Mouse (Mus musculus): Measurements from ENCODE around the gene H2-Q2.
"Not testable (repeated sequence)": the region's sequence is repeated elsewhere in the genome, so short reads cannot be mapped to it uniquely, and the experiment has no call there.

H2-Q2 gene

DNA sequence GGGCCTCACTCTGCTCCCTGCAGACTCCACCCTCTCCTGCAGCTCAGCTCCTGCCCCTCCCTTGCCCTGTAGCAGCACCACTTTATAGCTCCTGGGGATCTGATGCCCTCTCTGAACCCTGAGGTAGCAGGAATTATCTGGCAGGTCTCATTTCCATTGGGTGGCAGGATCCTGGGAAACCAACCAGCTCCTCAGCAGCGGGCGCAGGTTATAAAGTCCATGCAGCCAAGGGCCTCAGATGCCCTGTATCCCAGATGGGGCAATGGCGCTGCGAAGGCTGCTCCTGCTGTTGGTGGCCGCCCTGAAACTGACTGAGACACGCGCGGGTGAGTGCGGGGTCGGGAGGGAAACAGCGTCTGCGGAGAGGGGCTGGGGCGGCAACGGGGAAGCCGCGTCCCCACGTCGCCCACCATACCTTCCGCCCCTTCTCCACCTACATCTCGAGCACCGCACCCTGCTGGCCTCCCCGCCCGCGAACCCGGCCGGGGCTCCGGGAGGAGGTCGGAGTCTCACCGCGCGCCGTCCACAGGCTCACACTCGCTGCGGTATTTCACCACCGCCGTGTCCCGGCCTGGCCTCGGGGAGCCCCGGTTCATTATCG lies at the start of gene H2-Q2:
Gene H2-Q2 (plus strand): TSS at position 172 of the 601 bp plus-strand sequence.
- no peak for DNase-seq (ENCODE audit: low spot score)

DNA sequence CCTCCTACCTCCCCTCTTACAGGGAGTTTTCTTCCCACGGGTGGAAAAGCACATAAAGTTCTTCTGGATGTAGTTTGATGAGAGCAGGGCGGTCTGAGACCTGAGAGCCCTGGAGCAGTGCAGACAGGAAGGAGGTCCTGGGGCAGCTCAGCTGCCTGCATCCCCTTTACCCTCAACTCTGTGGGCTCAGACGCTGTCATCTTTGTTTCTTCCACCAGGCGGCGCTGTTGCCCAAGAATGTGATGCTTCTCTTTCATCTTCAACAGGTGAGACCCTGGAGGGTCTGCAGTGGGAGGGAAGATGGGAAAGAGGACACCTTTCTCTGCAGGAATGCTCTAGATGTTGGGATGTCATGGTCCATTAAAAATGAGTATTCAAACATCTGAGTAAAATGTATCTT lies 46.2 kb upstream of the H2-Q2 start:
- not testable (repeated sequence) for DNase-seq (ENCODE audit: low spot score)

DNA sequence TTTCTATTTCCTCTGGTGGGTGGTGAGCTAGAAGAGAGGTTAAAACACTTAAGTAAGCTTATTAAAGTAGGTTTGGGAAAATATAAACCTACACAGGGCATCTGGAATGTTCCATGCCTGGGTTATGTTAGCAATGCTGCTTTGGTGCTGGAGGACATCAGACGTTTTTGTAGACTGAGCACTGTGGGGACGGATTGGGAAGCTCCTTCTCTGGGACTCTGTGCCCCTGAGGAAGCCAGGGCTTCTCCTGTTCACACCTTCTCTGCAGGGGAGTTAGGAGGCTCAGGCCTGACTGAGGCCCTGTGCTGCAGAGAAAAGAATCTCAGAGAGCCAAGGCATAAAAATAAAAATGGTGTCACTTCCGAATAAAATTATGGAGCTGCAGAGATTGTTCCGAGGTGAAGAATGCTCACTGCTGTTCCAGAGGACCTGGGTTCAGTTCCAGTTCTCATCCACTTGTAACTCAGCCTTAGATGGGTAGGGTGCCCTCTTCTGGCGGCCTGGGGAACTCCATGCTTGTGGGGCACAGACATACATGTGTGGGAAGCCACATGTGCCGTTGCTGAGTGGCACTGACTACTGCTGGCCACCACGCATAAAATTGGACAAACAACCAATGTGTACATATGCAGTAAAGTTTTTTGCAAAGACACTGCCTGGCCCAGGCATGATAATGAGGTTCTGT lies 41.6 kb upstream of the H2-Q2 start:
- DNase-seq (ENCODE audit: low spot score): not testable (repeated sequence)

DNA sequence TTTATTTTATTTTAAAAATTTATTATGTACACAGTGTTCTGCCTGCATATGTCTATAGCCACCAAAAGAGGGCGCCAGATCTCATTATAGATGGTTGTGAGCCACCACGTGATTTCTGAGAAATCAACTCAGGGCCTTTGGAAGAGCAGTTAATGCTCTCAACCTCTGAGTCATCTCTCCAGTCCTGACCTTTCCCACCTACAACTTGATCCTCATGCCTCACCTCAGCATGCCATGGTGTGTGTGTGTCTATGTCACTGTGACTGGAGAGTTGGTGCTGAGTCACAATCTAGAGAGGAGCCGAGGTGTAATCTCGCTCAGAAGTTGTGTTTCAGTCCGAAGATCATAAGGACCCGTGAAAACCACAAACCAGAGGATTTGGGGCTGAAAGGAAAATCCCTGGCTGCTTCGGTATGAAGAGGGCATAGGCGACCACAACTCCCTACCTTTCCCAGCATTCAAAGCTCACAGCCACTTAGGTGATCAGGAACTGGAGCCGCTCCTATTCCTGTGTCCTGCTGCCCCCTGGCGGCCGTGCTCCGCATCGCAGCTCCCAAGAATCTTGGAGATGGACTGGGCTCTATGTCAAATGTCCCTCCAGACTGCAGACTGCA lies 40.3 kb upstream of the H2-Q2 start:
- DNase-seq (ENCODE audit: low spot score): peak; percentile 53

DNA sequence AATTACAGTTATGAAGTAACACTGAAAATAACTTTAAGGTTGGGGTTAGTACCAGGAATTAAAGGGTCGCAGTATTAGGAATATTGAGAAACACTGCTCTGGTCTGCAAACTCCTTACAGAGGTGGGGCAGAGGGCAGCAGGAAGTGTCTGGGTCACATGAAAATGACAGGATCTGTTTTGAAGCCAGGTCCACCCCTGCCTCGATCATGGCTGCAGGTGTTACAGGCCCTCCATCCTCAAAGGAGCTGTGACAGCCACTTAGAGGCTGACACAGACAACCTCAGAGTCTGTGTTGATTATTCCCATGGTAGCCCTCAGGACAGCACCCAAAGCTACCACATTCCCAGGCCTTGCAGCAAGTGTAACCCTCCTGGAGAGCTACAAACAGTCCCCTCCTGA lies 38.8 kb upstream of the H2-Q2 start:
- no peak for DNase-seq (ENCODE audit: low spot score)

DNA sequence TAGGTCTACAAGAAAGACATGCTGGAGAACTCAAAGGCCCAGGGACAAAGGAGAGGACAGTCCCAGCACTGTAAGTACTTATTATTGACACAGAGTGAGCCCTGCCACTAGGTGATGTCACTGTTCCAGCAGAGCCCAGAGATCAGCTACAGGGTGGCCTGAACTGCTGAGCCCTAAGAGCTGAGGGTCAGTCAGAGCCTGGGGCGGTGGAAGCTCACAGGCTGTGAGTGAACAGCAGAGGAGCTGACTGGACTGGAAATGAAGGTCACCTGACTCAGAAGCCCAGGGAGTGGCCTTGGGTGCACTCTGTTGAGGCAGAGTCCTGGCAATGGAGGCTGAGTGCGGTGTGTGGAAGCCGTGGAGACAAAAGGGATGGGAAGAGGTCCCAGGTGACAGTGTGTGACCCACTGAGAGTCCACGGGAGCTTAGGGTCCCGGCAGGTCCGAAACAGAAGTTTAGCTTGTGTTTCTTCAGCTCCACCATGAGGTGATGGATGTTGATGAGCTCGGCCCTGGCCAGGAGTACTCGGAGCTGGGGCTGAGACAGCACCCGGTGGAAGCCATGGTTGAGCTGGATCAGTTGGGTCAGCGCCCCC lies 38.2 kb upstream of the H2-Q2 start:
- DNase-seq (ENCODE audit: low spot score): no peak

DNA sequence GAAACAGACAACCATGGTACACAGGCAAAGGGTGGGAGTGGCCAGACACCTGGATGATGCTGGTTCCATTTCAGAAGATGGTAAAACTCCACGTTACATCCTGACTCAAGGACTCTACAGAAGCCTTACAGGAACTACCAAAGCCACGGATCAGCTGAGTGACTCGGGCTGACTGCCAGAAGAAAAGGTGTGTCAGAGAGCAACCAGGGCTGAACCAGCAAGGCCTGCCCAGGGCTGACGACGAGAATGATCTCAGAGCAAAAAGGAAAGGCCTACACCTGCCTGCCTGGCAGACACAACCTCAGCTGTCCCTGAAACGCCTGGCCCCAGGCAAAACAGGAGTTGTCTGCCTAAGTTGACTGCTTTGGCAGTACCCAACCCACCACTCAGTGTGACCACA lies 37.6 kb upstream of the H2-Q2 start:
- no peak for DNase-seq (ENCODE audit: low spot score)

DNA sequence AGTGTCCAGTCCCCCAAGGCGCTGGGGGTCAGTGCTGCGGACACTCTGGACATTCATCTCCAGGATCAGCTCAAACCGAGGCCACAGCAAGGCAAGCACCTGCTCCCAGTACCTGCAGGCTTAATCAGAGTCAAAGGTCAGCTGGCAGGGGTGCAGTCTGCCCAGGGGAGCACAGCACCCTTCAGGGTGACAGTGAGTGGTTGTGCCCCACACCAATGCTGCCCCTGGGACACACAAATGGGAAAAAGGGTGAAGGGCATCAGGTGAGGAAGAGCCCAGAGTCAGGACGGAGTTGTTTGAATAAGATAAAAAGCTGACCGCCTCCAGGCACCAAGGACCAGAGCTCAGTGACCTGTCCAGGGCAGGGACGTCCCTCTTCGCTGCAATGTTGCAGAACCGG lies 37.1 kb upstream of the H2-Q2 start:
- DNase-seq (ENCODE audit: low spot score): not testable (repeated sequence)

DNA sequence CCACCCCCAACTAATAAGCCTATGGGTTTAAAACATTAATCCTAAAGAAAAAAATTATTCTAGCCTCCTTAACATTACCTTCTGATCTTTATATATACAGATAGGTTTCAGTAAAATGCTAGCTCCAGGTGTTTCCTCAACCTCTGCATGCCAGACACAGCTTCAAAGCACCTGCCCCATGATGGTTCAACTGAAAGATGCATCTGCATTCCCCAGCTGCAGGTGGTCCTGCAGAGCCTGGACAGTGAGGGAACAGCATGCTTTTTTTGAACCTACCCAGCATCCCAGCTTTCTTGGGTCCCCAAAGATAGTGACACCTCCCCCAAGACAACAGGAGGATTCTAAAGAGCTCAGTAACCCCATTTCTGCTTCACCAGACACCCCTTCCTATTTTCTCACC lies 23.4 kb upstream of the H2-Q2 start:
- DNase-seq (ENCODE audit: low spot score): no peak

DNA sequence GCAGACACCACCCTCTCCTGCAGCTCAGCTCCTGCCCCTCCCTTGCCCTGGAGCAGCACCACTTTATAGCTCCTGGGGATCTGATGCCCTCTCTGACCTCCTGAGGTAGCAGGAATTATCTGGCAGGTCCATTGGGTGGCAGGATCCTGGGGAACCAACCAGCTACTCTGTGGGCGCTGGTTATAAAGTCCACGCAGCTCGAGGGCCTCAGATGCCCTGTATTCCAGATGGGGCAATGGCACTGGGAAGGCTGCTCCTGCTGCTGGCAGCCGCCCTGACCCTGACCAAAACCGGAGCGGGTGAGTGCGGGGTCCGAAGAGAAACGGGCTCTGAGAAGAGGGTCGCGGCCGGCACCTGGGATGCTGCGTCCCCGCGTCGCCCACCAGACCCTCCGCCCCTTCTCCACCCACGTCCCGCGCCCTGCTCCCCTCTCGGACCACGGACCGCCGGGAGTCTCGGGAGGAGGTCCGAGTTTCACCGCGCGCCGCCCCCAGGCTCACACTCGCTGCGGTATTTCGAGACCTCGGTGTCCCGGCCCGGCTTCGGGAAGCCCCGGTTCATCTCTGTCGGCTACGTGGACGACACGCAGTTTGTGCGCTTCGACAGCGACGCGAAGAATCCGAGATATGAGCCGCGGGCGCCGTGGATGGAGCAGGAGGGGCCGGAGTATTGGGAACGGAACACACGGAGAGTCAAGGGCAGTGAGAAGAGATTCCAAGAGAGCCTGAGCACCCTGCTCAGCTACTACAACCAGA lies 21.5 kb upstream of the H2-Q2 start, which contains the start of gene H2-Q1:
Gene H2-Q1 (plus strand): TSS at position 79 of the 755 bp plus-strand sequence.
- DNase-seq (ENCODE audit: low spot score): no peak

DNA sequence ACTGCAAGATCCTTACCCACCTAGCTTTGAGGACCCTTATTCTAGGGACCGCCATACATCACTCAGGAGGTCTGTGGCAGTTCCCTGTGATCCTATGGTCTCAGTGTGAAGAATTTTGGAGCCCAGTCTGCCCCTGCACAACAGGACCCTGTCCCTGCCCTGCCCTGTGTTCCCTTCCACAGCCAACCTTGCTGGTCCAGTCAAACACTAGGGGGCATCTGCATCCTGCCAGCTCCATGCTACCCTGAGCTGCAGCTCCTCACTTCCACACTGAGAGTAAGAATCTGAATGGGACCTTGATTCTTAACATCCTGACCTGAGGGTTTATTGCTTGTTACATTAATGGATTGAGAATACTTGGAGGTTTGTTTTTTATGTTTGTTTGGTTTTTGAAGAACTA lies 16.9 kb upstream of the H2-Q2 start:
- not testable (repeated sequence) for DNase-seq (ENCODE audit: low spot score)

DNA sequence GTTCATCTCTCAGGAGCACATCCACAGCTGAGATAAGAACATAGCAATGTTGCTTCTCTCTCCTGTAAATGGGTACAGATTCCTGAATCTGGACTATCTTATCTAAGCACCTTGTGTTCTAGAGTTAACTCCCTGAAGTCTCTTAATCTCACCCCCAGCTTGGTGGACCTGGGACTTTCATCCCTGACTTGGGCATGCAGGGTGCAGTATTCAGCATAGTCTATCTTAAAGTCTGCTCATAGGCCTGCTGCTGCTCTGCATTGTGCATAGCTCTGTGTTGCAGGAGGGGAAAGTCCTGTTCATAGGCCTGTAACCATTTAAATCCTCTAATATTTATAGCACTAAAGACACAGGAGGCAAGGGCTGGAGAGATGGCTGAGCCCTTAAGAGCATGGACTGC lies 16.0 kb upstream of the H2-Q2 start:
- DNase-seq (ENCODE audit: low spot score): not testable (repeated sequence)

DNA sequence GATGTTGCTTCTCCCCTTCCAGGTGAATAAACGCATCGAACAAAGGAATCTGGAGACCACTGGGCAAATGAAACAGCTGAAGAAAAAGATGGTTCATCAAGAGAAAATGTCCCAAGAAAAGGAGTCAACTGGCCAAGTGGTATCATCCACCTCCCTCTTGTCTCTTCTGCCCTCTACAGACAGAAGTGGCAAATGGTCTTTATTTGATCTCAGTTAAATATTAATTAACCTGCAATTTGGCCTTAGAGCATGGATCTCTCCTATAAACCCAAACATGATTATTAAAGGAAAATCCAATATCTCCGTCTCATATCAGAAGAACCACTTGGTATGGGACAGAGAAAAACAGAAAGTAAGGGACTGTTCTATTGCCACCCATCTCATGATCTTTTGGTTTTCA lies 12.3 kb upstream of the H2-Q2 start:
- not testable (repeated sequence) for DNase-seq (ENCODE audit: low spot score)

DNA sequence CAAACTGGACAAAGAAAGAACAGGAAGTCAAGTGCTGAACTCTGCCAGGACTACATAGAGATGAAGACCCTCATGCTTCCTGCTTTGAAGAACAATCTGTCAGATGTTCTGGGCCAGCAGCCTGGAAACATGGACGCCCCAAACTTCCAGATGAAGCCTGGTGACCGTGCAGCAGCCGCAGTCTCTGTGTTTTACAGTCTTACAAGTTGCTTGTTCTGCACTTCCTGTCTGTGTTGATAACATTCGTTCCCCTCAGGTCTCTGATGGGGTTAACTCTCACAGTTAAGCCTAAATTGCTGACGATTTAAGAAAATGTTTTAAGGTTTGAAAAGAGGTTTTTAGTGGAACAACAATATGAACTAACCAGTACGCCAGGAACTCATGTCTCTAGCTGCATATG lies 10.5 kb upstream of the H2-Q2 start:
- not testable (repeated sequence) for DNase-seq (ENCODE audit: low spot score)

DNA sequence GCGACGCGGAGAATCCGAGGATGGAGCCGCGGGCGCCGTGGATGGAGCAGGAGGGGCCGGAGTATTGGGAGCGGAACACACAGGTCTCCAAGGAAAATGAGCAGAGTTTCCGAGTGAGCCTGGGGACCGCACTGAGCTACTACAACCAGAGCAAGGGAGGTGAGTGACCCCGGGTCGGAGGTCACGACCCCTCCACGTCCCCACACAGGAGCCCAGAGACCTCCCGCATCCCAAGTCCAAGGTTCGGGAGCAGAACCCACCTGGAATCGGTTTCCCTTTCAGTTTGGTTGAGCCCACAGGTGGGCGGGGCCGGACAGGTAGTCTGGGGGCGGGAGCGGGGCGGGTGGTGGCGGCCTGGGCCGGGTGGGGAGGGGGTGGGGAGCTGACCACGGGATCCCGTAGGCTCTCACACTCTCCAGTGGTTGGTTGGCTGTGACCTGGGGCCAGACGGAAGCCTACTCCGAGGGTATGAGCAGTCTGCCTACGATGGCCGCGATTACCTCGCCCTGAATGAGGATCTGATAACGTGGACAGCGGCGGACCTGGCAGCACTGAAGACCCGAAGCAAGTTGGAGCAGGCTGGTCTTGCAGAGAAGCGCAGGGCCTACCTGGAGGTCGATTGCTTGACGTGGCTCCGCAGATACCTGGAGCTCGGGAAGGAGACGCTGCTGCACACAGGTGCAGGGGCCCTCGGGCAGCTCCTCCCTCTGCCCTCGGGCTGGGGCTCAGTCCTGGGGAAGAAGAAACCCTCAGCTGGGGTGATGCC lies 852 bp downstream of the H2-Q2 start:
- DNase-seq (ENCODE audit: low spot score): no peak

DNA sequence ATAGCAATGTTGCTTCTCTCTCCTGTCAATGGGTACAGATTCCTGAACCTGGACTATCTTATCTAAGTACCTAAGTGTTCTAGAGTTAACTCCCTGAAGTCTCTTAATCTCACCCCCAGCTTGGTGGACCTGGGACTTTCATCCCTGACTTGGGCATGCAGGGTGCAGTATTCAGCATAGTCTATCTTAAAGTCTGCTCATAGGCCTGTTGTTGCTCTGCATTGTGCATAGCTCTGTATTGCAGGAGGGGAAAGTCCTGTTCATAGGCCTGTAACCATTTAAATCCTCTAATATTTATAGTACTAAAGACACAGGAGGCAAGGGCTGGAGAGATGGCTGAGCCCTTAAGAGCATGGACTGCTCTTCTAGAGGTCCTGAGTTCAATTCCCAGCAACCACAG lies 5.6 kb downstream of the H2-Q2 start:
- not testable (repeated sequence) for DNase-seq (ENCODE audit: low spot score)

DNA sequence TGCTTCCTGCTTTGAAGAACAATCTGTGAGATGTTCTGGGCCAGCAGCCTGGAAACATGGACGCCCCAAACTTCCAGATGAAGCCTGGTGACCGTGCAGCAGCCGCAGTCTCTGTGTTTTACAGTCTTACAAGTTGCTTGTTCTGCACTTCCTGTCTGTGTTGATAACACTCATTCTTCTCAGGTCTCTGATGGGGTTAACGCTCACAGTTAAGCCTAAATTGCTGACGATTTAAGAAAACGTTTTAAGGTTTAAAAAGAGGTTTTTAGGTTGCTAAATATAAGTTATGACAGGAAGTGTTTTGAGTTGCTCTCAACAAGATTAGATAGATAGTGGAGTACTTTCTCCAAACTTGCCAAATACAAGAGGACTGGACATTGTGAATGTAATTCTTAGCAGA lies 11.2 kb downstream of the H2-Q2 start:
- DNase-seq (ENCODE audit: low spot score): not testable (repeated sequence)

DNA sequence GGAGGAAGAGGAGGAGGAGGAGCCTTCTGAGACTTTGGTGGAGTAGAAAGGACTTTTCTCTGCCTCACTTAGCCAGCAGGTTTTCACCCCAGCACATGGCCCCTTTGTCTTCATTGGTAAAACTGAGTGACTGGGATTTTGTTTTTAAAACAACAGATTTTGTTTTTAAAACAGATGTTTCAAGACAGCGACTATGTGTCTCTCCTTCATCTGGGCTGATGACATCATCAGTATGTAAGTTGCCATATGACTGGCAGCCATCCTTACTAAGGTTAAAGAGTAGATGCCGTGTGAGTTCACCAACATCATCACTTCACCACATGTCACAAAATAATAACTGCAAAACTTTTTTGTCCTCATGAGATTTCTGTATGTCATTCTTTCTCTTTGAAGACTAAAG lies 12.0 kb downstream of the H2-Q2 start:
- no peak for DNase-seq (ENCODE audit: low spot score)

DNA sequence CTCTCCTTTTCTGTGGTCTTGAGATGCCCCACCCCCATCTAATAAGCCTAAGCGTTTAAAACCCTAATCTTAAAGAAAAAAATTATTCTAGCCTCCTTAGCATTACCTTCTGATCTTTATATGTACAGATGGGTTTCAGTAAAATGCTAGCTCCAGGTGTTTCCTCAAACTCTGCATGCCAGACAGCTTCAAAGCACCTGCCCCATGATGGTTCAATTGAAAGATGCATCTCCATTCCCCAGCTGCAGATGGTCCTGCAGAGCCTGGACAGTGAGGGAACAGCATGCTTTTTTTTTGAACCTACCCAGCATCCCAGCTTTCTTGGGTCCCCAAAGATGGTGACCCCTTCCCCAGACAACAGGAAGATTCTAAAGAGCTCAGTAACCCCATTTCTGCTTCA lies 15.0 kb downstream of the H2-Q2 start:
- no peak for DNase-seq (ENCODE audit: low spot score)

DNA sequence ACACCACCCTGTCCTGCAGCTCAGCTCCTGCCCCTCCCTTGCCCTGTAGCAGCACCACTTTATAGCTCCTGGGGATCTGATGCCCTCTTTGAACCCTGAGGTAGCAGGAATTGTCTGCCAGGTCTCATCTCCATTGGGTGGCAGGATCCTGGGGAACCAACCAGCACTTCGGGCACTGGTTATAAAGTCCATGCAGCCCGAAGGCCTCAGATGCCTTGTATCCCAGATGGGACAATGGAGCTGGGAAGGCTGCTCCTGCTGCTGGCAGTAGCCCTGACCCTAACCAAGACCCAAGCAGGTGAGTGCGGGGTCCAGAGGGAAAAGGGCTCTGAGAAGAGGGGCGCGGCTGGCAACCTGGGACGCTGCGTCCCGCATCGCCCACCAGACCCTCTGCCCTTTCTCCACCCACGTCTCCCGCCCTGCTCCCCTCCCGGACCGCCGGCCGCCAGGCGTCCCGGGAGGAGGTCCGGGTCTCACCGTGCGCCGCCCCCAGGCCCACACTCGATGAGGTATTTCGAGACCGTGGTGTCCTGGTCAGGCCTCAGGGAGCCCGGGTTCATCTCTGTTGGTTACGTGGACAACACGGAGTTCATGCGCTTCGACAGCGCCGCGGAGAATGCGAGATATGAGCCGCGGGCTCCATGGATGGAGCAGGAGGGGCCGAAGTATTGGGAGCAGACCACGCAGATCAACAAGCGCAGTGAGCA lies 16.9 kb downstream of the H2-Q2 start:
- no peak for DNase-seq (ENCODE audit: low spot score)

DNA sequence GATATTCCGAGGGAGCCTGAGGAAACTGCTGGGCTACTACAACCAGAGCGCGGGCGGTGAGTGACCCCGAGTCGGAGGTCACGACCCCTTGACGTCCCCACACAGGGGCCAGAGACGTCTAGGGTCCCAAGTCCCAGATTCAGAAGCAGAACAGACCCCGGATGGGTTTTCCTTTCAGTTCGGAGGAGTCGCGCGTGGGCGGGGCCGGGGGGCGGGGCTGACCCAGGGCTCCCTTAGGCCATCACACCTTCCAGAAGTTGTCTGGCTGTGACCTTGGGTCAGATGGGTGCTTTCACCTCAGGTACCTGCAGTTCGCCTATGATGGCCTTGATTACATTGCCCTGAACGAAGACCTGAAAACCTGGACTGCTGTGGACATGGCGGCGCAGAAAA lies 17.4 kb downstream of the H2-Q2 start:
- DNase-seq (ENCODE audit: low spot score): no peak

Measured in left cerebral cortex, adult 11 months (tissue).